Mouse (Mus musculus) thymus, postnatal 0 days (tissue): ENCODE results near the gene Fam213b. TPM values are rescaled to one million over a fixed set of nuclear protein-coding genes. Genes with fewer than 3 reads are reported as not detected.

Experiments
- DNase-seq: peaks from one replicate; pipeline ENCODE4 v3.0.0-alpha.2; 2015; ENCODE audit warnings: low spot score
- polyA plus RNA-seq: library from polyadenylated mRNA; unstranded; fragments of >200 nt; fragmentation: Nextera tagmentation; extraction: Ambion mirVana; gene quantifications from 2 replicates; pipeline ENCODE4 v1.2.1, GENCODE M21; 2015

The Fam213b gene
- polyA plus RNA-seq, 1 experiment from 2014 or later = 229 TPM

DNA sequence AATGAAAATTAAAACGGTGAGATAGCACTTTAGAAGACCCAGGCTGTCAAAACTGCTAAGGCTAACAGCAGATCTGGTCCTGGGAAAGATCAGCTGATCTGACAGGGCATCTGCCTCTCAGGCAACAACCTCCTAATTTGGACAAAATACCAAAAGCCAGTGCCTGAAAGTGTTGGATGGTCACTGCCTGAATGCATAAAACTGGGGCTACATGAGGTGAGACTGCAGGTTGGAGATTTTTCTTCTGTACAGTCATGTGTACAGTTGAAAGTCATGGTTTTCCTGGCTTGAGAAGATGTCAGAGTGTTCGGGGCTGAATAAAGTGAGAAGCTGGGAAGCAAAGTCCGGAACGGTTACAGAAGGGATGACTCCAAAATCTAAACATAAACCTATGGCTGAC is 45.1 kb downstream of the Fam213b start:
- no peak for DNase-seq

GRCm38 (mm10) chr4:154852696-154853095 is 46.2 kb downstream of the Fam213b start:
- DNase-seq = no peak

Other genes starting within 250 kb of the Fam213b start
- not detected in 2 replicates for gene Actrt2, start 231.3 kb downstream of the Fam213b start, polyA plus RNA-seq
- gene Ttc34, start 61.7 kb downstream of the Fam213b start, polyA plus RNA-seq = 0.03 and 0.04 TPM in 2 replicates
- gene Mmel1, start 29.6 kb downstream of the Fam213b start, polyA plus RNA-seq = 0.22 and 0.26 TPM in 2 replicates
- gene Tnfrsf14, start 29.4 kb upstream of the Fam213b start, polyA plus RNA-seq = 5.3 and 6.4 TPM in 2 replicates
- gene Hes5, start 61.8 kb upstream of the Fam213b start, polyA plus RNA-seq = 3.3 and 3.6 TPM in 2 replicates
- gene Pank4, start 65.0 kb upstream of the Fam213b start, polyA plus RNA-seq = 41.5 and 42.9 TPM in 2 replicates
- gene Plch2, start 157.6 kb upstream of the Fam213b start, polyA plus RNA-seq = 0.67 and 0.74 TPM in 2 replicates
- gene Pex10, start 167.9 kb upstream of the Fam213b start, polyA plus RNA-seq = 15.9 and 16.3 TPM in 2 replicates
- gene Rer1, start 187.2 kb upstream of the Fam213b start, polyA plus RNA-seq = 184 and 189 TPM in 2 replicates
- 2.7 and 2.9 TPM in 2 replicates for gene Morn1, start 187.4 kb upstream of the Fam213b start, polyA plus RNA-seq